Mouse (Mus musculus) liver, adult 2 months (tissue): ENCODE measurements around the gene Pik3ip1. TPM values are rescaled to one million over a fixed set of nuclear protein-coding genes. Genes with fewer than 3 reads are reported as not detected.
A peak's percentile ranks its signal among the peaks of the same experiment; 100 is the strongest.

ENCODE experiments used
- DNase-seq: peaks from one replicate; pipeline ENCODE4 v3.0.0-alpha.2; 2011; ENCODE audit warnings: low read depth, low spot score; ENCODE audit errors: extremely low read depth
- H3K27ac ChIP-seq: fragments of 200-500 bp; replicated peaks from 2 replicates; pipeline ENCODE4 v1.5.1; 2012; ENCODE audit warnings: low read depth, mild to moderate bottlenecking, control low read depth, inconsistent platforms, low read length; ENCODE audit not compliant: insufficient read depth
- H3K27me3 ChIP-seq: fragments of 200-500 bp; 2 replicates; pipeline ENCODE4 v1.6.1; 2012; ENCODE audit warnings: mild to moderate bottlenecking, moderate library complexity, low read length, inconsistent platforms; ENCODE audit not compliant: control insufficient read depth, insufficient read depth
- H3K36me3 ChIP-seq: fragments of 200-500 bp; 2 replicates; pipeline ENCODE4 v1.6.1; 2012; ENCODE audit warnings: low read length, inconsistent platforms; ENCODE audit not compliant: control insufficient read depth, insufficient read depth
- H3K4me1 ChIP-seq: fragments of 200-500 bp; 2 replicates; pipeline ENCODE4 v1.6.1; 2011; ENCODE audit warnings: low read length; ENCODE audit not compliant: control insufficient read depth, insufficient read depth
- H3K4me3 ChIP-seq: fragments of 200-500 bp; 2 replicates; pipeline ENCODE4 v1.5.1; 2011; ENCODE audit warnings: low read depth, mild to moderate bottlenecking, control low read depth, low read length, moderate library complexity; ENCODE audit not compliant: insufficient read depth
- H3K79me2 ChIP-seq: fragments of 200-500 bp; 2 replicates; pipeline ENCODE4 v1.6.1; 2012; ENCODE audit warnings: inconsistent platforms, mild to moderate bottlenecking, low read length, moderate library complexity; ENCODE audit not compliant: control insufficient read depth, insufficient read depth
- H3K9ac ChIP-seq: fragments of 200-500 bp; 2 replicates; pipeline ENCODE4 v1.6.1; 2012; ENCODE audit warnings: low read depth, mild to moderate bottlenecking, control low read depth, inconsistent platforms, low read length
- CTCF ChIP-seq: fragments of 200-500 bp; IDR thresholded peaks from 2 replicates; pipeline ENCODE4 v1.5.1; 2011; ENCODE audit warnings: low read depth, low read length, control low read depth
- POLR2A ChIP-seq: fragments of 200-500 bp; IDR thresholded peaks from 2 replicates; pipeline ENCODE4 v1.6.1; 2011; ENCODE audit warnings: low read length, control low read depth; ENCODE audit not compliant: insufficient read depth; ENCODE audit errors: extremely low read depth
- WGBS: fragments of 180-500 bp; shearing (Covaris S2); methylation state at CpG from one replicate; pipeline ENCODE4 v1.1.7; 2018; 5-methylcytosine and 5-hydroxymethylcytosine counted together
- polyA plus RNA-seq: library from polyadenylated mRNA; depleted of rRNA; stranded (reverse); fragments of >200 nt; gene quantifications from 2 replicates; pipeline ENCODE4 v1.2.3, GENCODE M21; 2012
- total RNA-seq: library from RNA; depleted of rRNA; stranded (reverse); fragments of >200 nt; gene quantifications from 2 replicates; pipeline ENCODE4 v1.2.3, GENCODE M21; 2014

Gene Pik3ip1
- total and polyA plus RNA-seq, 2 experiments = 0.59 to 0.83 TPM

- WGBS = 2% methylated on average over 41 of the region's 41 CpGs
- DNase-seq = peak; percentile 36
- no peak for TF ChIP-seq CTCF
- TF ChIP-seq POLR2A = 0 out of 2 replicates have a peak, but pooled peaks have one; percentile 12
Observed at GRCm38 (mm10) chr11:3288521-3289301, 41.5 kb upstream of the Pik3ip1 start, which contains the start of gene Patz1. Gene Patz1 (plus strand): TSS chr11:3288874.

GRCm38 (mm10) chr11:3289302-3289802, 40.8 kb upstream of the Pik3ip1 start:
- Histone ChIP-seq H3K4me3 (peak overlapping the region; percentile 97), H3K4me1 (peaks cover 2% of the 10 kb centered on the region), H3K27ac (peak overlapping the region; percentile 85), H3K27me3 (no peaks in the 10 kb centered on the region), H3K79me2 (peaks cover 3% of the 10 kb centered on the region; the same call in 1 of the 2 replicates), H3K36me3 (no peaks in the 10 kb centered on the region; the same call in 1 of the 2 replicates), H3K9ac (peak overlapping the region; percentile 96)
- DNase-seq = no peak
- TF ChIP-seq CTCF = no peak
- no peak for TF ChIP-seq POLR2A
- 0% methylated on average over 37 of the region's 40 CpGs for WGBS

More at GRCm38 (mm10) chr11:3288521-3289301, 41.5 kb upstream of the Pik3ip1 start, which contains the start of gene Patz1:
- H3K4me3 ChIP-seq = peak within 1 kb of the TSS; percentile 97
- H3K36me3 ChIP-seq = no peaks in the 10 kb centered on the region; the same call in 1 of the 2 replicates
- H3K79me2 ChIP-seq = peaks cover 3% of the 10 kb centered on the region; the same call in 1 of the 2 replicates
- no peaks in the 10 kb centered on the region for H3K27me3 ChIP-seq
- H3K4me1 ChIP-seq = peaks cover 2% of the 10 kb centered on the region
- peak within 1 kb of the TSS; percentile 85 for H3K27ac ChIP-seq
- peak within 1 kb of the TSS; percentile 96 for H3K9ac ChIP-seq

- H3K4me3 ChIP-seq = peak overlapping the region; percentile 97
- H3K4me1 ChIP-seq = peaks cover 2% of the 10 kb centered on the region
- TF ChIP-seq POLR2A (peak; percentile 35; the same call in 1 of the 2 replicates), CTCF (peak; percentile 72)
- H3K36me3 ChIP-seq = no peaks in the 10 kb centered on the region; the same call in 1 of the 2 replicates
- H3K9ac ChIP-seq = peak overlapping the region; percentile 96
- DNase-seq = peak; percentile 16
- H3K27ac ChIP-seq = peak overlapping the region; percentile 85
- H3K27me3 ChIP-seq = no peaks in the 10 kb centered on the region
- H3K79me2 ChIP-seq = peaks cover 3% of the 10 kb centered on the region; the same call in 1 of the 2 replicates
- WGBS = under 1% methylated on average over 88 of the region's 92 CpGs
Observed at GRCm38 (mm10) chr11:3289803-3290639, 40.2 kb upstream of the Pik3ip1 start.

DNA sequence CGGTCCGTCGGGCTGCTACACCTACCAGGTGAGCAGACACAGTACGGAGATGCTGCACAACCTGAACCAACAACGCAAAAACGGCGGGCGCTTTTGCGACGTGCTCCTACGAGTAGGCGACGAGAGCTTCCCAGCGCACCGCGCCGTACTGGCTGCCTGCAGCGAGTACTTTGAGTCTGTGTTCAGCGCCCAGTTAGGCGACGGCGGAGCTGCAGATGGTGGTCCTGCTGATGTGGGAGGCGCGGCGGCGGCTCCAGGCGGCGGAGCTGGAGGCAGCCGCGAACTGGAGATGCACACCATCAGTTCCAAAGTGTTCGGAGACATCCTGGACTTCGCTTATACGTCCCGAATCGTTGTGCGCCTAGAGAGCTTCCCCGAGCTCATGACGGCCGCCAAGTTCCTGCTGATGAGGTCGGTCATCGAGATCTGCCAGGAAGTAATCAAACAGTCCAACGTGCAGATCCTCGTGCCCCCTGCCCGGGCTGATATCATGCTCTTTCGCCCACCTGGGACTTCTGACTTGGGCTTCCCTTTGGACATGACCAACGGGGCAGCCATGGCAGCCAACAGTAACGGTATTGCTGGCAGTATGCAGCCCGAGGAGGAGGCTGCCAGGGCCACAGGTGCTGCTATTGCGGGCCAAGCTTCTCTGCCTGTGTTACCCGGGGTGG, 39.4 kb upstream of the Pik3ip1 start:
- no peak overlapping the region for H3K27ac ChIP-seq
- no peaks in the 10 kb centered on the region; the same call in 1 of the 2 replicates for H3K36me3 ChIP-seq
- peak overlapping the region; percentile 78 for H3K9ac ChIP-seq
- peaks cover 2% of the 10 kb centered on the region for H3K4me1 ChIP-seq
- 6% methylated on average over 50 of the region's 50 CpGs for WGBS
- H3K4me3 ChIP-seq = peak overlapping the region; percentile 97
- TF ChIP-seq POLR2A (no peak), CTCF (no peak)
- peaks cover 3% of the 10 kb centered on the region; the same call in 1 of the 2 replicates for H3K79me2 ChIP-seq
- H3K27me3 ChIP-seq = no peaks in the 10 kb centered on the region
- DNase-seq = no peak
